ENCODE assay signal across 12 mouse cellular contexts in the genomic region with DNA sequence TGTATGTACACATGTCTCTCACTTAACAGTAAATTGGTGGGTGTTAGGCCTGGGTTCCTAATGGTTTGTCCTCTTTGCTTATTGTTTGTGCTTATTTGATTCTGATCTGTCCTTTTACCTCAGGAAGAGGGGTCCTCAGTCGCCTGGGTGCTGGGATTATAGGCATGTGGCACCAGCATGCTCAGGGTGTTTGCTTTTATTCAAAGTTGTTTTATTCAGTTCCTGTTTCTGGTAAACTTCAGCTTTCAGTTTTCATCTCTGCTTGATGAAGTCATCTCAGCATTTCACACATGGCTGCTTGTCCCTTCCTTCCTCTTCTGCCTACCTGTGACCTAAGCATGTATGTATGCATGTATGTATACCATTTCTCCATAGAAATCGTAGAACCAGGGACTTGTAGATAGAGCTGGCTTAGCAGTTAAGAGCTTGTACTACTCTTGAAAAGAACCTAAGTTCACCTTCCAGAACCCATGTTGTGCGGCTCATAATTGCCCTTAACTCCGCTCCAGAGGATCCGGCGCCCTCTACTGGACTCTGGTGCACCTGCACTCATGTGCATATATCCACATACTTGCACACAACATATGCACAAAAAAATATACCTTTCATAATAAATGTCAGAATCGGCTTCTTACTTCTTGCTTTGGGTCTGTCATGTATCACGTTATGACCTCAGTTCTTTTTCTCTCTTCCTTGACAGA. TPM values are rescaled to one million over a fixed set of nuclear protein-coding genes. Genes with fewer than 3 reads are reported as not detected.
A peak's percentile ranks its signal among the peaks of the same experiment; 100 is the strongest.
DNase-seq lines count a peak whose midpoint lies in the region; ATAC-seq and TF ChIP-seq lines count a peak whose summit lies in the region.
"Had no signal": no experiment of that assay in that cellular context is flagged by ENCODE, and none has a peak within 500 bp of the region (broad histone marks: within the 10 kb centered on the region; RNA-seq: fewer than 3 reads in every experiment).

No protein-coding gene starts in this region.

- 0 out of 2 replicates have a peak, but pooled peaks have one; percentile 24 for TF ChIP-seq CTCF in spleen, adult 2 months (IDR thresholded peaks at IDR 0.05; ENCODE audit: extremely low read depth, insufficient read depth, insufficient read length, insufficient replicate concordance)
- TF ChIP-seq CTCF in stomach, postnatal 0 days (IDR thresholded peaks at IDR 0.05; ENCODE audit: low read depth): peak; percentile 56

- no peak for TF ChIP-seq POLR2A in spleen, adult 2 months (IDR thresholded peaks at IDR 0.05; ENCODE audit: low read depth, low read length)

- no peak overlapping the region for H3K9ac ChIP-seq in stomach, postnatal 0 days (ENCODE audit: low read length)
- no peak overlapping the region for H3K9ac ChIP-seq in midbrain, embryonic 14.5 days (replicated peaks; ENCODE audit: low read length)
- H3K9ac ChIP-seq: embryonic facial prominence, embryonic 12.5 days; hindbrain, embryonic 15.5 days; stomach, embryonic 15.5 days had no signal

- peaks cover 20% of the 10 kb centered on the region; the same call in 1 of the 2 replicates for H3K27me3 ChIP-seq in heart, embryonic 10.5 days (ENCODE audit: insufficient read depth, poor library complexity, severe bottlenecking)
- H3K27me3 ChIP-seq in spleen, adult 2 months (ENCODE audit: control insufficient read depth, insufficient read depth, low read length): no peaks in the 10 kb centered on the region
- H3K27me3 ChIP-seq in stomach, postnatal 0 days (ENCODE audit: control insufficient read depth, insufficient read depth, low read length): no peaks in the 10 kb centered on the region
- H3K27me3 ChIP-seq in midbrain, embryonic 14.5 days (ENCODE audit: control insufficient read depth, insufficient read depth, low read length): no peaks in the 10 kb centered on the region
- H3K27me3 ChIP-seq: embryonic facial prominence, embryonic 12.5 days; hindbrain, embryonic 15.5 days; stomach, embryonic 15.5 days had no signal

- peak; percentile 64 for ATAC-seq in granulocyte monocyte progenitor cell, adult 5-6 weeks (replicated peaks; ENCODE audit: poor library complexity, severe bottlenecking)
- ATAC-seq in stomach, postnatal 0 days (ENCODE audit: low FRiP score, low TSS enrichment): no peak
- no peak for ATAC-seq in midbrain, embryonic 14.5 days (ENCODE audit: low FRiP score, low TSS enrichment)

- H3K36me3 ChIP-seq in heart, embryonic 10.5 days: peaks cover 17% of the 10 kb centered on the region
- no peaks in the 10 kb centered on the region for H3K36me3 ChIP-seq in spleen, adult 2 months (ENCODE audit: control insufficient read depth, insufficient read depth, low read length)
- no peaks in the 10 kb centered on the region for H3K36me3 ChIP-seq in stomach, postnatal 0 days (ENCODE audit: control insufficient read depth, insufficient read depth, low read length)
- no peaks in the 10 kb centered on the region for H3K36me3 ChIP-seq in midbrain, embryonic 14.5 days (ENCODE audit: control insufficient read depth, insufficient read depth, low read length)
- H3K36me3 ChIP-seq: stomach, embryonic 15.5 days had no signal

- no peak for TF ChIP-seq EP300 in stomach, postnatal 0 days (optimal IDR thresholded peaks at IDR 0.05)

- H3K4me1 ChIP-seq in heart, embryonic 10.5 days: peaks cover 11% of the 10 kb centered on the region
- peaks cover 13% of the 10 kb centered on the region; the same call in 1 of the 2 replicates for H3K4me1 ChIP-seq in spleen, adult 2 months (ENCODE audit: control insufficient read depth, insufficient read depth, insufficient read length)
- peaks cover 2% of the 10 kb centered on the region; the same call in 1 of the 2 replicates for H3K4me1 ChIP-seq in stomach, postnatal 0 days (replicated peaks; ENCODE audit: control insufficient read depth, insufficient read depth)
- H3K4me1 ChIP-seq in midbrain, embryonic 14.5 days (ENCODE audit: control insufficient read depth, insufficient read depth, low read length): 0 out of 2 replicates have a peak, but pooled peaks cover 3% of the 10 kb centered on the region

- peak; percentile 67 for DNase-seq in heart, embryonic 10.5 days (ENCODE audit: low spot score)
- DNase-seq in heart, adult 9 months (ENCODE audit: low spot score in 2 of 2): no peak
- DNase-seq in spleen, adult 2 months (ENCODE audit: low read depth in 1 of 2, low spot score in 2 of 2): peak; percentile 40 to 81
- no peak for DNase-seq in spleen, adult 12 weeks (ENCODE audit: low spot score)
- DNase-seq in stomach, postnatal 0 days (ENCODE audit: low spot score): no peak
- DNase-seq in frontal cortex, postnatal 14 days (ENCODE audit: low spot score in 2 of 2): no peak
- DNase-seq in midbrain, embryonic 14.5 days: no peak
- DNase-seq: gastrocnemius, postnatal 36 days had no signal

- no peaks in the 10 kb centered on the region for H3K9me3 ChIP-seq in heart, embryonic 10.5 days
- no peaks in the 10 kb centered on the region for H3K9me3 ChIP-seq in stomach, postnatal 0 days (ENCODE audit: control insufficient read depth, low read length)
- H3K9me3 ChIP-seq in midbrain, embryonic 14.5 days (ENCODE audit: control insufficient read depth, low read length): no peaks in the 10 kb centered on the region
- H3K9me3 ChIP-seq: embryonic facial prominence, embryonic 12.5 days; hindbrain, embryonic 15.5 days; stomach, embryonic 15.5 days had no signal

- H3K4me3 ChIP-seq in heart, embryonic 10.5 days: no peak overlapping the region
- H3K4me3 ChIP-seq in spleen, adult 2 months (ENCODE audit: extremely low read depth, insufficient read depth, insufficient read length): no peak overlapping the region
- H3K4me3 ChIP-seq in stomach, postnatal 0 days (ENCODE audit: low read depth, low read length): no peak overlapping the region
- H3K4me3 ChIP-seq in midbrain, embryonic 14.5 days (replicated peaks; ENCODE audit: low read depth, low read length): no peak overlapping the region

- H3K4me2 ChIP-seq in stomach, postnatal 0 days (replicated peaks; ENCODE audit: low read depth): no peak overlapping the region
- no peak overlapping the region for H3K4me2 ChIP-seq in midbrain, embryonic 14.5 days (ENCODE audit: low read length)

- whole genome bisulfite sequencing in heart, embryonic 10.5 days: 95% methylated on average over 8 of the region's 8 CpGs
- WGBS in spleen, adult 2 months: 82% methylated on average over 8 of the region's 8 CpGs
- WGBS in stomach, postnatal 0 days: 95% methylated on average over 8 of the region's 8 CpGs
- 97% methylated on average over 8 of the region's 8 CpGs for WGBS in midbrain, embryonic 14.5 days

- no peak overlapping the region for H3K27ac ChIP-seq in heart, embryonic 10.5 days
- H3K27ac ChIP-seq in spleen, adult 2 months (ENCODE audit: insufficient read depth, low read length): peak overlapping the region; percentile 69; the same call in 1 of the 2 replicates
- H3K27ac ChIP-seq in stomach, postnatal 0 days (replicated peaks): no peak overlapping the region
- H3K27ac ChIP-seq in midbrain, embryonic 14.5 days (replicated peaks; ENCODE audit: low read depth, low read length): no peak overlapping the region
- H3K27ac ChIP-seq: embryonic facial prominence, embryonic 12.5 days; hindbrain, embryonic 15.5 days; stomach, embryonic 15.5 days had no signal

RNA-seq across cellular contexts. Expression of gene Tpst1, which starts 8.2 kb away (rescaled TPM):
- 27.2 and 44.6 TPM in 2 replicates for polyA plus RNA-seq in heart, embryonic 10.5 days (2016; fragmentation: Nextera tagmentation; extraction: Ambion mirVana)
- polyA plus RNA-seq in spleen, adult 2 months (2012; rRNA removed): 10.9 and 15.5 TPM in 2 replicates
- 16.0 and 17.3 TPM in 2 replicates for total RNA-seq in granulocyte monocyte progenitor cell, adult 5-6 weeks (2014; fragmentation: Nextera tagmentation)
- total RNA-seq in granulocyte monocyte progenitor cell, adult 5-6 weeks (2017): 3.4 and 7.5 TPM in 2 replicates
- polyA plus RNA-seq in stomach, postnatal 0 days (2015; fragmentation: Nextera tagmentation; extraction: Ambion mirVana): 44.5 and 47.3 TPM in 2 replicates
- polyA plus RNA-seq in midbrain, embryonic 14.5 days (2014; fragmentation: Nextera tagmentation; extraction: Ambion mirVana): 41.5 and 55.8 TPM in 2 replicates

RNA-seq across cellular contexts. Expression of gene Crcp, which starts 52.2 kb away (rescaled TPM):
- polyA plus RNA-seq in heart, embryonic 10.5 days (2016; fragmentation: Nextera tagmentation; extraction: Ambion mirVana): 33.1 and 39.9 TPM in 2 replicates
- 7.1 and 9.8 TPM in 2 replicates for polyA plus RNA-seq in spleen, adult 2 months (2012; rRNA removed)
- total RNA-seq in granulocyte monocyte progenitor cell, adult 5-6 weeks (2014; fragmentation: Nextera tagmentation): 31.2 and 52.0 TPM in 2 replicates
- 40.7 and 67.6 TPM in 2 replicates for total RNA-seq in granulocyte monocyte progenitor cell, adult 5-6 weeks (2017)
- 26.0 and 26.4 TPM in 2 replicates for polyA plus RNA-seq in stomach, postnatal 0 days (2015; fragmentation: Nextera tagmentation; extraction: Ambion mirVana)
- polyA plus RNA-seq in midbrain, embryonic 14.5 days (2014; fragmentation: Nextera tagmentation; extraction: Ambion mirVana): 54.8 and 72.9 TPM in 2 replicates

RNA-seq across cellular contexts. Expression of gene Asl, which starts 52.3 kb away (rescaled TPM):
- polyA plus RNA-seq in heart, embryonic 10.5 days (2016; fragmentation: Nextera tagmentation; extraction: Ambion mirVana): 25.1 and 35.9 TPM in 2 replicates
- 18.0 and 22.4 TPM in 2 replicates for polyA plus RNA-seq in spleen, adult 2 months (2012; rRNA removed)
- total RNA-seq in granulocyte monocyte progenitor cell, adult 5-6 weeks (2014; fragmentation: Nextera tagmentation): 34.6 and 40.6 TPM in 2 replicates
- total RNA-seq in granulocyte monocyte progenitor cell, adult 5-6 weeks (2017): 17.5 and 19.6 TPM in 2 replicates
- 27.3 and 36.1 TPM in 2 replicates for polyA plus RNA-seq in stomach, postnatal 0 days (2015; fragmentation: Nextera tagmentation; extraction: Ambion mirVana)
- polyA plus RNA-seq in midbrain, embryonic 14.5 days (2014; fragmentation: Nextera tagmentation; extraction: Ambion mirVana): 32.6 and 50.3 TPM in 2 replicates

Comparison
In these comparisons a context has a peak if more than half of its experiments do, and no peak if none do; other contexts are left out.
1. DNase-seq: peak in heart, embryonic 10.5 days (single experiment) and spleen, adult 2 months (2 of 2); none in heart, adult 9 months (0 of 2), spleen, adult 12 weeks (single experiment), stomach, postnatal 0 days (single experiment), frontal cortex, postnatal 14 days (0 of 2) and midbrain, embryonic 14.5 days (single experiment).